Mouse (Mus musculus) erythroblast, embryonic 14.5 days (primary cell): ENCODE data around the gene Ttll9.

Source experiments
- GATA1 ChIP-seq: IDR thresholded peaks from 2 replicates; pipeline ENCODE4 v1.6.1; 2012; ENCODE audit warnings: low read length, inconsistent platforms, mixed read lengths
- TAL1 ChIP-seq: IDR thresholded peaks from 3 replicates; pipeline ENCODE4 v1.6.1; 2012; ENCODE audit warnings: low read length, inconsistent platforms, mixed read lengths

GRCm38 (mm10) chr2:153014758-153015593, 52.7 kb downstream of the Ttll9 start, which contains the start of gene Pdrg1:
- TF ChIP-seq TAL1 (no peak), GATA1 (no peak)
